Mouse (Mus musculus) stomach, embryonic 14.5 days (tissue): Measurements from ENCODE around the gene Oit3. TPM values are rescaled to one million over a fixed set of nuclear protein-coding genes. Genes with fewer than 3 reads are reported as not detected.

Experiments used
- ATAC-seq: fragments of 200-750 bp; cut with Nextera tagmentation; 2 replicates; pipeline ENCODE4 v1.8.0; 2017; ENCODE audit warnings: low read depth, moderate TSS enrichment; ENCODE audit not compliant: insufficient number of reproducible peaks, insufficient read depth, low FRiP score
- H3K27ac ChIP-seq: fragments of 300-500 bp; sonication (generic); 2 replicates; pipeline ENCODE4 v1.5.1; 2014; ENCODE audit warnings: mild to moderate bottlenecking, low read length, moderate library complexity, mixed read lengths
- H3K27me3 ChIP-seq: fragments of 300-500 bp; sonication (generic); 2 replicates; pipeline ENCODE4 v1.6.1; 2014; ENCODE audit warnings: low read length, control low read depth, mixed read lengths; ENCODE audit not compliant: control insufficient read depth, insufficient read depth
- H3K36me3 ChIP-seq: fragments of 300-500 bp; sonication (generic); 2 replicates; pipeline ENCODE4 v1.6.1; 2014; ENCODE audit warnings: mild to moderate bottlenecking, control low read depth, low read length, moderate library complexity, mixed read lengths; ENCODE audit not compliant: control insufficient read depth, insufficient read depth
- H3K4me1 ChIP-seq: fragments of 300-500 bp; sonication (generic); 2 replicates; pipeline ENCODE4 v1.6.1; 2014; ENCODE audit warnings: low read length, control low read depth, mixed read lengths; ENCODE audit not compliant: control insufficient read depth, insufficient read depth
- H3K4me2 ChIP-seq: fragments of 300-500 bp; sonication (generic); replicated peaks from 2 replicates; pipeline ENCODE4 v1.6.1; 2014; ENCODE audit warnings: low read depth, low read length, control low read depth
- H3K4me3 ChIP-seq: fragments of 300-500 bp; sonication (generic); 2 replicates; pipeline ENCODE4 v1.5.1; 2014; ENCODE audit warnings: low read depth, low read length, control low read depth
- H3K9ac ChIP-seq: fragments of 300-500 bp; sonication (generic); replicated peaks from 2 replicates; pipeline ENCODE4 v1.6.1; 2014; ENCODE audit warnings: low read depth, mild to moderate bottlenecking, control low read depth, low read length, moderate library complexity, mixed read lengths
- H3K9me3 ChIP-seq: fragments of 300-500 bp; sonication (generic); 2 replicates; pipeline ENCODE4 v1.6.1; 2016; ENCODE audit warnings: low read depth, low read length, control low read depth; ENCODE audit not compliant: control insufficient read depth
- WGBS: fragments of 180-500 bp; shearing (Covaris S2); extraction: QIAGEN DNeasy Blood & Tissue Kit; methylation state at CpG from one replicate; pipeline ENCODE4 v1.1.7; 2014; 5-methylcytosine and 5-hydroxymethylcytosine counted together
- polyA plus RNA-seq: library from polyadenylated mRNA; unstranded; fragments of >200 nt; fragmentation: Nextera tagmentation; extraction: Ambion mirVana; gene quantifications from 2 replicates; pipeline ENCODE4 v1.2.1, GENCODE M21; 2014

The Oit3 gene
- polyA plus RNA-seq: 0.77 and 1.5 TPM in 2 replicates

GRCm38 (mm10) chr10:59441735-59442134 is at the start of gene Oit3:
Oit3 (minus strand) TSS chr10:59441778.
- ATAC-seq: no peak

GRCm38 (mm10) chr10:59490920-59491319 is 49.3 kb upstream of the Oit3 start:
- WGBS: 83% methylated on average over 8 of the region's 8 CpGs
- Histone ChIP-seq H3K27ac (no peak overlapping the region), H3K27me3 (no peaks in the 10 kb centered on the region), H3K36me3 (peaks cover 6% of the 10 kb centered on the region; the same call in 1 of the 2 replicates), H3K9ac (no peak overlapping the region), H3K9me3 (peaks cover 12% of the 10 kb centered on the region; the same call in 1 of the 2 replicates), H3K4me2 (no peak overlapping the region), H3K4me3 (no peak overlapping the region), H3K4me1 (no peaks in the 10 kb centered on the region)
- ATAC-seq: no peak

More at GRCm38 (mm10) chr10:59441735-59442134, at the start of gene Oit3:
- no peak within 1 kb of the TSS for H3K27ac ChIP-seq
- H3K4me1 ChIP-seq: peaks cover 7% of the 10 kb centered on the region
- no peak within 1 kb of the TSS for H3K9ac ChIP-seq
- no peaks in the 10 kb centered on the region for H3K27me3 ChIP-seq
- 75% methylated on average over 11 of the region's 11 CpGs for WGBS
- H3K9me3 ChIP-seq: no peaks in the 10 kb centered on the region
- H3K36me3 ChIP-seq: no peaks in the 10 kb centered on the region
- H3K4me2 ChIP-seq: no peak within 1 kb of the TSS
- H3K4me3 ChIP-seq: no peak within 1 kb of the TSS

DNA sequence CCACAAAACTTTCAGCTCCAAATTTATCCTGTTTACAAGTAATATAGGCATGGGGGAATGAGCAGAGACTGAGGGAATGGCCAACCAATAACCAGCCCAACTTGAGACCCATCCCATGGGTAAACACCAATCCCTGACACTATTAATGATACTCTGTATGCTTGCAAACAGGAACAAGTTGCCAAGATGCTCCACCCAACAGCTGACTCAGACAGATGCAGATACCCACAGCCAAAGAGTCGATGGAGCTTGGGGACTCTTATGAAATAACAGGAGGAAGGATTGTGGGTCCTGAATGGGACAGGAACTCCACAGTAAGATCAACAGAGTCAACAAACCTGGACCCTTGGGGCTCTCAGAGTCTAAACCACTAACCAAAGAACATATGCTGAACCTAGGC is 47.8 kb upstream of the Oit3 start:
- no peaks in the 10 kb centered on the region for H3K4me1 ChIP-seq
- no peak overlapping the region for H3K4me2 ChIP-seq
- 100% methylated on average over 1 of the region's 1 CpGs for WGBS
- no peak overlapping the region for H3K9ac ChIP-seq
- peaks cover 6% of the 10 kb centered on the region; the same call in 1 of the 2 replicates for H3K36me3 ChIP-seq
- H3K9me3 ChIP-seq: peaks cover 12% of the 10 kb centered on the region; the same call in 1 of the 2 replicates
- no peak overlapping the region for H3K27ac ChIP-seq
- ATAC-seq: no peak
- H3K27me3 ChIP-seq: no peaks in the 10 kb centered on the region
- H3K4me3 ChIP-seq: no peak overlapping the region

DNA sequence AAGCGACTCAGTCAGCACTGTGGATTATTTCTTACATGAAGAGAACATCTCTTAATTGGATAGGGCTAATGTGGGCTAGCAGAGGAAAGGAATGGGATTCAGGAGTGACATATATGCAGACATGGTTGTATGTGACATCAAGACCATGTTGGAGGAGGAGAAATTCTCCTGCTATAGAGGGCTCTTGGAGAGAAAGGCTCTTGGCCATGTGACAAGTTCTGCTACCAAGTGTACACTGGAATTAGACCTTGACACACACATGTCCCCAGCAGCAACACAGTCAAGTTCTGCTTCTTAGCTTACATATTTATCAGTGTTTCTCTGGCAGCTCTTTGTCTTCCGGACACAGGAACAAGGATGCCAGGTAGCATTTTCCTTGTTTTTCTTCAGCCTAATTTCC is 45.8 kb upstream of the Oit3 start:
- Histone ChIP-seq H3K36me3 (peaks cover 6% of the 10 kb centered on the region; the same call in 1 of the 2 replicates), H3K4me2 (no peak overlapping the region), H3K9me3 (peaks cover 11% of the 10 kb centered on the region; the same call in 1 of the 2 replicates), H3K9ac (no peak overlapping the region), H3K27me3 (no peaks in the 10 kb centered on the region), H3K4me3 (no peak overlapping the region), H3K27ac (no peak overlapping the region), H3K4me1 (no peaks in the 10 kb centered on the region)
- WGBS: 81% methylated on average over 2 of the region's 2 CpGs
- no peak for ATAC-seq

GRCm38 (mm10) chr10:59484318-59484717 is 42.7 kb upstream of the Oit3 start:
- Histone ChIP-seq H3K4me2 (no peak overlapping the region), H3K9ac (no peak overlapping the region), H3K36me3 (0 out of 2 replicates have a peak, but pooled peaks cover 2% of the 10 kb centered on the region), H3K4me3 (no peak overlapping the region), H3K9me3 (no peaks in the 10 kb centered on the region), H3K27ac (no peak overlapping the region), H3K27me3 (no peaks in the 10 kb centered on the region), H3K4me1 (no peaks in the 10 kb centered on the region)
- 89% methylated on average over 6 of the region's 6 CpGs for WGBS
- ATAC-seq: no peak

GRCm38 (mm10) chr10:59481381-59481780 is 39.8 kb upstream of the Oit3 start:
- no peak for ATAC-seq
- H3K9ac ChIP-seq: no peak overlapping the region
- 92% methylated on average over 5 of the region's 5 CpGs for WGBS
- no peaks in the 10 kb centered on the region for H3K9me3 ChIP-seq
- no peaks in the 10 kb centered on the region for H3K4me1 ChIP-seq
- no peak overlapping the region for H3K4me2 ChIP-seq
- no peaks in the 10 kb centered on the region for H3K27me3 ChIP-seq
- no peaks in the 10 kb centered on the region for H3K36me3 ChIP-seq
- H3K27ac ChIP-seq: no peak overlapping the region
- no peak overlapping the region for H3K4me3 ChIP-seq

- no peak overlapping the region for H3K4me2 ChIP-seq
- H3K27me3 ChIP-seq: no peaks in the 10 kb centered on the region
- ATAC-seq: no peak
- WGBS: 79% methylated on average over 5 of the region's 5 CpGs
- H3K4me1 ChIP-seq: no peaks in the 10 kb centered on the region
- no peaks in the 10 kb centered on the region; the same call in 1 of the 2 replicates for H3K36me3 ChIP-seq
- H3K4me3 ChIP-seq: no peak overlapping the region
- no peaks in the 10 kb centered on the region for H3K9me3 ChIP-seq
- no peak overlapping the region for H3K9ac ChIP-seq
- no peak overlapping the region for H3K27ac ChIP-seq
Measured at GRCm38 (mm10) chr10:59470451-59470850, 28.9 kb upstream of the Oit3 start.

GRCm38 (mm10) chr10:59467297-59467696 is 25.7 kb upstream of the Oit3 start:
- Histone ChIP-seq H3K4me3 (no peak overlapping the region), H3K4me2 (no peak overlapping the region), H3K36me3 (no peaks in the 10 kb centered on the region; the same call in 1 of the 2 replicates), H3K4me1 (no peaks in the 10 kb centered on the region), H3K27ac (no peak overlapping the region), H3K9ac (no peak overlapping the region), H3K27me3 (no peaks in the 10 kb centered on the region), H3K9me3 (no peaks in the 10 kb centered on the region)
- no peak for ATAC-seq
- WGBS: 85% methylated on average over 12 of the region's 12 CpGs

GRCm38 (mm10) chr10:59466626-59467025 is 25.0 kb upstream of the Oit3 start:
- Histone ChIP-seq H3K36me3 (no peaks in the 10 kb centered on the region; the same call in 1 of the 2 replicates), H3K4me1 (no peaks in the 10 kb centered on the region), H3K9ac (no peak overlapping the region), H3K4me3 (no peak overlapping the region), H3K27me3 (no peaks in the 10 kb centered on the region), H3K4me2 (no peak overlapping the region), H3K9me3 (no peaks in the 10 kb centered on the region), H3K27ac (no peak overlapping the region)
- no peak for ATAC-seq
- 89% methylated on average over 4 of the region's 4 CpGs for WGBS
